Mouse (Mus musculus): ENCODE measurements around the gene Fgfr2.

DNA sequence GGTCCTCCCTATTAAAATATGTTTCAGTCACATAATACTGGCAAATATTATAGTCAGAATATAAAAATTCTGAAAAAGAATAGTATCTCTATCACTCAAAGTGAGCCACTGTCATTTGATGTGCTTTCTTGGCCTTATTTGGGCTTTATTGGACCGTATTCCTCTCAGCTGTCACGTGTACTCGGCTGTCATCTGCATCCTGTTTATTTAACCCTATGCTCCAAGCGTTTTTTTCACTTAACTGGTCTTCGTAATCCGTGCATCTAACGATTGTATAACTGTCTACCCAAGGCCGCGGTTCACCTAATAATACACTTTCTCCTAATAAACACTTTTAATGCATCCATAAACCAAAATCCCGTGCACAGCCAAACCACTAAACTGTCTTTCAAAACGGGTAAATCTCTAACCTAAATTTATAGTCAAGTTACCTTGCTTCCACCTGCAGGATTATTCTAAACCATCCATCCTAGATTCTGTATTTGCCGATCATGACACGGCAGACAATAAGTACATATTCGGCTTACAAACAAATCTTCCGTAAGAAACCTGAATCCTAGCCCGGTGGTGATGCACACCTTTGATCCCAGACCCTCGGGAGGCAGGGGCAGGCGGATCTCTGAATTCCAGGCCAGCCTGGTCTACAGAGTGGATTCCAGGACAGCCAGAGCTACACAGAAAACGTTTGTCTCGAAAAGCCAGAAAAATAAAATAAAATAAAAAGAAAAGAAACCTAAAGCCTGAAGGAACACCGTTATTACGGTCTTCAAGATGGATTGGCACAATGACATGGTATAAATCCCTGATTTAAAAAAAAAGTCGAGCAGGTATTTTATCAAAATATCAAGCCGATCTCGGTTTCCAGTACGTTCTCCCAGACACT lies 2604.7 kb downstream of the Fgfr2 start:
- TF ChIP-seq POLR2A (IDR thresholded peaks at IDR 0.05; ENCODE audit: low read depth, low read length) (no peak), CTCF (IDR thresholded peaks at IDR 0.05; ENCODE audit: extremely low read depth, insufficient read length, insufficient replicate concordance, low read depth, low read length) (no peak)

All from small intestine, adult 2 months (tissue).